Mouse (Mus musculus) gonadal fat pad, adult 2 months (tissue): Measurements from ENCODE around the gene Wdr91. TPM values are rescaled to one million over a fixed set of nuclear protein-coding genes. Genes with fewer than 3 reads are reported as not detected.

Experiments used
- DNase-seq: peaks from one replicate; pipeline ENCODE4 v3.0.0-alpha.2; 2012; ENCODE audit warnings: low read depth
- polyA plus RNA-seq: library from polyadenylated mRNA; depleted of rRNA; stranded (reverse); fragments of >200 nt; gene quantifications from 2 replicates; pipeline ENCODE4 v1.2.3, GENCODE M21; 2012

Wdr91 gene
- polyA plus RNA-seq, 1 experiment = 16.9 TPM

- no peak for DNase-seq
These were observed 31.5 kb downstream of the Wdr91 start for GRCm38 (mm10) chr6:34879101-34879740.

GRCm38 (mm10) chr6:34877509-34878321 lies 33.0 kb downstream of the Wdr91 start, which contains the start of gene Cyren:
Gene Cyren, minus strand, starts transcription at chr6:34878060.
- DNase-seq = peak; percentile 30

- DNase-seq = no peak
These were observed 33.9 kb downstream of the Wdr91 start for GRCm38 (mm10) chr6:34876835-34877156.

DNA sequence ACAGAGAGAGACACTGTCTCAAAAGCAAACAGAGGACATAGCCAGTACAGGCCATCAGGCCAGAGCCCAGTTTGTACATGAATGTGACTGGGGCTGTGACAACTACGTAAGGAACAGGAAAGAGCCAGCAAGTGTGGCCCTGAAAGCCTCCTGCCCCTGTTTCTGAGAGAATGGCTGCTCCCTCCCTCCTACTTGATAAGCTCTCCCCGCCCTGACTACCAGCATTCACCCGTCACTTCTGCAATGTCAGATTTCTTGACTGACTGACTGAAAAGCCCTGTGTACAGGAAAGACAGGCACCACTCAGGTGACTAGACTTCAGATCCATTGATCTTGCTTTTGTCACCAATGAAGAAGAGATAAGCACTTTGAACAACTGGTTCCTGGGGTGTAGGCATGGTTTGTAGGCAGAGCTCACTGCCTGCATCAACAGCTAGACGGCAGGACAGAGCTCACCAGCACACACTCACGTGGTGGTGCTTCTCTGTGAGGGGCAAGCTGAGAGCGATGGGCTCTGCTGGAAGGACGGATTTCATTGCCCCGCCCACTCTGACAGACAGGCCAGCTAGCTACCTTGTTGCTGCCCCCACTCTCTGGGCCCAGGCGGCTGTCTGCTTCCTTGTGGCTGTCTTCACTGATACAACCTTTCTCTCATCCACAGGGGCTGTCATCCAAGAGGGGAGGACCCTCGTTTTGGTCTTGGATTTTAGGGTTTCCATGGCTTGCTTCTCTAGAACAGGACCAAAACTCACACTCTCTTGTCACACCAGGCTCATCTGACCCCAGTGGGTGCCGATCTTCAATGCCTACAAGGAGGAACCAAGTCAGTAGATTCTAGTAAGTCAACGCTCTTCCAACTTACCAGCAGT lies 34.5 kb downstream of the Wdr91 start:
- DNase-seq = no peak

- DNase-seq = no peak
These were observed 35.4 kb downstream of the Wdr91 start for GRCm38 (mm10) chr6:34875268-34875761.

DNA sequence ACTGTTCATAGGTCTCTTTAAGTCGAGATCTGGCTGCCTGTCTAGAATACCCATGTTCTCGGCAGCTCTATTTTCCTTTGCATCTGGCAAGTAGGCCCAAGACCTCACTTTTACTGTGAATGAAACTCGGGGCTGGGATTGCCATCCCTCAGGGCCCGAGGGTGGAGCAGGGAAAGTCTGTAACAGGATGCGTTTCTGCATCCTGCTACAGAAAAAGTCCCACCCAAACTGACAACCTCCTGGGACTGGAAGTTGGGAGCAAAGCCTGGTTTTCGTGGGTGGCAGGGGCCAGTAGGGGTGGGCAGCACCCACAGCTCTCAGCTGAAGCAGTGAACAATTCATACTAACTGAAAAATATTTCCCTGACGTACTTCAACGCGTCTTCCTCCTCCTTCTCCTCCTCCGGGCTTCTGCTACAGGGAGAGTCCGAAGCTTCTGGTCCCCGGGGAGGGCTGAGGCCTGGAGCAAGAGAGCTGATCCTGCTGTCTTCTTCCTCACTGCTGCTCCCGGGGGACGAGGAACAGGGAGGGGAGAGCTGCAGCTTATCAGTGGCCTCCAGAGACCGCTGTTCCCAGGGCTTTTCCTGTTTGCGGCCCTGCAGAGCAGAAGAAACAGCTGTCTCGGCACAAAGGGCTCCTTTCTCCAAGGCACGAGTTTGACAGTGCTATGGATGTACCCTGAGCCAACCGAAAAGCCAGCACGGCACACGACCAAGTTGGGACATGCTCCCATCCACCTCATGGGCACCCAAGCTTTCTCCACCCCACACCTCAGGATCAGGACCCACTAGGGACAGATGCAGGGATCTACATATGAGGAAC lies 36.4 kb downstream of the Wdr91 start:
- DNase-seq = no peak

DNA sequence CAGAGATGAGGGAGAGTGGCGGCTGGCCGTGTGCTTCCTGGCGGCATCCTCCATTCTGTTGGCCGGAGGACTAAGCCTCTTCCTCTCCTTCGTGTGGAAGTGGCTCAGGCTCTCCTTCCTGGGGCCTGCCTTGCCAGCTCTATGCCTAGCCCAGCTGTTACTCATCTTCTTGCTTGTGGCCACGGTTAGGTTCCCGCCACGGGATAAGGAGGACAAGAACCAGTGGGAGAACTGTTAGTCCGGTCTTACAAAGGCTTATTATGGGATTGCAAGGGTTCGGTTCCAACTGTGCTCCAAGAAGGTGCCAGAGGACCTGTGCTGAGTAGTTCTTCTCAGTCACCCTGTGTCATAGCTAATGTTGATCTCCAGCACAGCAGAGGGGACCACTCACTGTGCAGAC lies 37.8 kb downstream of the Wdr91 start:
- no peak for DNase-seq

DNA sequence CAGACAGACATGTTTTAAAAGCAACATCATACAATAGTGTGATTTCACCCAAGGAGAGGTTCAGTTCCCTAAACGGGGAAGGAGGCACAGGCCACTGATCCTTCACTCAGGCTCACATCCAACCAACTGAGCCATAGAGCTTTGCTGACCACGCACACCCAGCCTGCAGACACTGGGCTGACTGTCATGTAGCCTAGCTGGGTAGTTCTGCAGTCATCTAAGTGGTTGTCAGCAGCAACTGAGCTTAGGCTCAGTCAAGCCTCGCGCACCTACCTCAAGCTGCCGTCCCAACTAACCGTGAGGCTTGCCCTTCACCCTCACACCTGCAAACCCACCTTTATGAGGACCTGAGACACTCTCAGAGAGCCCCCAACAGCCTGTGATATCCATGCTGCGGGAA lies 38.7 kb downstream of the Wdr91 start:
- no peak for DNase-seq

- DNase-seq = no peak
These were observed 40.0 kb downstream of the Wdr91 start for GRCm38 (mm10) chr6:34870724-34871123.

- no peak for DNase-seq
These were observed 40.5 kb downstream of the Wdr91 start for GRCm38 (mm10) chr6:34870136-34870535.

- no peak for DNase-seq
These were observed 41.3 kb downstream of the Wdr91 start for GRCm38 (mm10) chr6:34869225-34869915.

- no peak for DNase-seq
These were observed 42.0 kb downstream of the Wdr91 start for GRCm38 (mm10) chr6:34868507-34869217.

DNA sequence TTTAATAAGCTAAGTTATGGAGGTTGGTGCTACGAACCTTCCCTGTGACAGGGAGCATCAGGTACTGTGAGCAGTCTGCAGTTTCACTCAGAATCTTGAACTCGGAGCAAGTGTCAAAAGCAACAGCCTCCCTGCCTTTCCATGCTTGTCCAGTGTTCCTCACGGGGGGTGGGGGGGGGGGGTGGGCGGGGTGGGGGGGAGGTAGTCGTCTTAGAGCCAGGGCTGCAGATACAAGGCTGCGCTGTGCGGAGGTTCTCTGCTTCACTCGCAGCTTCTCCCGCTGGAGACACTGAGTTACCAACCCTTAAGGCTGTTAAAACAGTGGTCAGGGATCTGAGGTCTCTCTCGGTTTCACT lies 42.7 kb downstream of the Wdr91 start:
- DNase-seq = no peak

GRCm38 (mm10) chr6:34867301-34867994 lies 43.2 kb downstream of the Wdr91 start:
- no peak for DNase-seq

- DNase-seq = no peak
These were observed 43.9 kb downstream of the Wdr91 start for GRCm38 (mm10) chr6:34866786-34867185.

- DNase-seq = no peak
These were observed 44.7 kb downstream of the Wdr91 start for GRCm38 (mm10) chr6:34865711-34866593.

DNA sequence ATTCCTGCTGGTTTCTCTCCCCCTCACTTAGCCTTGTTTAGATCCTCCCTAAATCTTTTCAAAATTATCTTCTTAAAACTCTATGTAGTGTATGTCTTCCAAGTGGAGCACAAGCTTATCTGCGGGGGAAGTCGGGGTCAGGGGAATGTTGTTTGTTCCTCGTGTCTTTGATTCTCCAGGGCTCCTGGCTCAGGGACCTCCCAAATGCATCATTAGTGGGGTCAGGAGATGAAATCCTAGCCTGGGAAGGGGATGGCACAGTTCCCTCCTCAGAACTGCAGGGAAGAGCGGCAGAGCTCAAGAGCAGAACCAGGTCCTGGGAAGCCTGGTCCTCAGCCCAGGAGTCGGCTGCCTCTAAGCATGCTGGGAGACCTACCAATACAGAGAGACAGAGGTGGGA lies 45.5 kb downstream of the Wdr91 start:
- no peak for DNase-seq

- no peak for DNase-seq
These were observed 46.7 kb downstream of the Wdr91 start for GRCm38 (mm10) chr6:34863786-34864514.
